Comparison of ENCODE assay signal across 9 mouse cellular contexts in genomic region chr13:64155171-64155571, GRCm38 (mm10). TPM values are rescaled to one million over a fixed set of nuclear protein-coding genes. Genes with fewer than 3 reads are reported as not detected.
DNase-seq lines count a peak whose midpoint lies in the region; ATAC-seq and TF ChIP-seq lines count a peak whose summit lies in the region.
"Had no signal": no experiment of that assay in that cellular context is flagged by ENCODE, and none has a peak within 500 bp of the region (broad histone marks: within the 10 kb centered on the region; RNA-seq: fewer than 3 reads in every experiment).

No protein-coding gene starts in this region.

- ATAC-seq in Patski, result peak; percentile 55
- no peak for ATAC-seq in heart, embryonic 15.5 days (replicated peaks; ENCODE audit: insufficient number of reproducible peaks, insufficient read depth, low FRiP score, low read depth)

- no peak overlapping the region for H3K4me3 ChIP-seq in layer of hippocampus, adult 2 months
- no peak overlapping the region for H3K4me3 ChIP-seq in heart, embryonic 15.5 days

- no peaks in the 10 kb centered on the region for H3K9me3 ChIP-seq in heart, embryonic 15.5 days (replicated peaks)

- no peaks in the 10 kb centered on the region for H3K27me3 ChIP-seq in Patski
- no peaks in the 10 kb centered on the region for H3K27me3 ChIP-seq in heart, embryonic 15.5 days

- H3K4me1 ChIP-seq in heart, embryonic 15.5 days (replicated peaks), result peaks cover 20% of the 10 kb centered on the region

- H3K27ac ChIP-seq in layer of hippocampus, adult 2 months, result no peak overlapping the region
- peak overlapping the region; percentile 93 for H3K27ac ChIP-seq in heart, embryonic 15.5 days

- no peaks in the 10 kb centered on the region for H3K36me3 ChIP-seq in heart, embryonic 15.5 days

- in situ Hi-C loops in Patski (cut with MboI; ENCODE audit: low pct_unique_long_range_greater_than_20kb), result loop anchor here (10.0 kb wide), 1 partner anchor 250 kb away; no protein-coding TSS in a partner anchor

- no peak for DNase-seq in layer of hippocampus, adult 2 months (ENCODE audit: low spot score in 2 of 2)
- no peak for DNase-seq in layer of hippocampus, adult 9-11 months
- DNase-seq in Patski (ENCODE audit: low read depth, low spot score), result peak; percentile 90
- peak; percentile 56 for DNase-seq in lung, postnatal 14 days
- no peak for DNase-seq in gastrocnemius, postnatal 10 days
- DNase-seq in right cerebral cortex, postnatal 36 days (ENCODE audit: low spot score in 2 of 2), result no peak
- no peak for DNase-seq in spleen, postnatal 4 days (ENCODE audit: low spot score in 2 of 2)
- DNase-seq: adrenal gland, postnatal 36 days had no signal

- 23% methylated on average over 1 of the region's 1 CpGs for WGBS in heart, embryonic 15.5 days

- TF ChIP-seq CTCF in layer of hippocampus, adult 2 months (conservative IDR thresholded peaks at IDR 0.05), result peak; percentile 57
- TF ChIP-seq CTCF in Patski (IDR thresholded peaks at IDR 0.05), result no peak

- H3K9ac ChIP-seq in heart, embryonic 15.5 days, result no peak overlapping the region

- CTCF ChIA-PET in Patski (lab: Charles Lee), result interaction anchor here (0.8 to 2.9 kb wide), 4 partner anchors 11 to 237 kb away, joined by 3 to 11 read pairs (median 6); no protein-coding TSS in a partner anchor

- POLR2A ChIA-PET in Patski (lab: Charles Lee), result interaction anchor here (0.7 to 1.2 kb wide), 2 partner anchors 9 to 14 kb away, joined by 3 to 4 read pairs; no protein-coding TSS in a partner anchor

- H3K4me2 ChIP-seq in heart, embryonic 15.5 days, result peak overlapping the region; percentile 34

RNA-seq across cellular contexts. Expression of gene Zfp367, which starts 2.2 kb away (rescaled TPM):
- 10 to 100 TPM; 15.9 to 18.7 TPM for total RNA-seq in layer of hippocampus, adult 2 months (2021)
- polyA plus RNA-seq in Patski (2021), result 23.3 TPM
- 25.2 and 25.6 TPM in 2 replicates for polyA plus RNA-seq in heart, embryonic 15.5 days (2015; fragmentation: Nextera tagmentation; extraction: Ambion mirVana)
- total RNA-seq in gastrocnemius, postnatal 10 days (2021), result 10 to 100 TPM in 1 of 2 experiments, 1 to 10 TPM in 1; 9.8 to 12.5 TPM

RNA-seq across cellular contexts. Expression of gene Habp4, which starts 6.5 kb away (rescaled TPM):
- 100 to 1,000 TPM; 147 to 149 TPM for total RNA-seq in layer of hippocampus, adult 2 months (2021)
- 65.7 TPM for polyA plus RNA-seq in Patski (2021)
- 49.1 and 55.9 TPM in 2 replicates for polyA plus RNA-seq in heart, embryonic 15.5 days (2015; fragmentation: Nextera tagmentation; extraction: Ambion mirVana)
- 10 to 100 TPM; 22.9 to 25.5 TPM for total RNA-seq in gastrocnemius, postnatal 10 days (2021)

RNA-seq across cellular contexts. Expression of gene Slc35d2, which starts 26.0 kb away (rescaled TPM):
- total RNA-seq in layer of hippocampus, adult 2 months (2021), result 1 to 10 TPM in 1 of 2 experiments, under 1 TPM in 1; 0.69 to 1.1 TPM
- 12.6 TPM for polyA plus RNA-seq in Patski (2021)
- polyA plus RNA-seq in heart, embryonic 15.5 days (2015; fragmentation: Nextera tagmentation; extraction: Ambion mirVana), result 4.3 and 5.0 TPM in 2 replicates
- 1 to 10 TPM; 1.3 to 1.8 TPM for total RNA-seq in gastrocnemius, postnatal 10 days (2021)

Comparison
In these comparisons a context has a peak if more than half of its experiments do, and no peak if none do; other contexts are left out.
1. DNase-seq: peak in Patski (single experiment) and lung, postnatal 14 days (single experiment); none in layer of hippocampus, adult 2 months (0 of 2), layer of hippocampus, adult 9-11 months (single experiment), gastrocnemius, postnatal 10 days (single experiment), right cerebral cortex, postnatal 36 days (0 of 2) and spleen, postnatal 4 days (0 of 2).
2. RNA of gene Habp4, which starts 6.5 kb away (total RNA-seq): 147 to 149 TPM in layer of hippocampus, adult 2 months; 22.9 to 25.5 TPM in gastrocnemius, postnatal 10 days; every median in the first group is over 4 times any median in the second.